Mouse (Mus musculus) heart, postnatal 25 days (tissue): Measurements from ENCODE around the gene Dcun1d1. TPM values are rescaled to one million over a fixed set of nuclear protein-coding genes. Genes with fewer than 3 reads are reported as not detected.

ENCODE experiments used
- total RNA-seq, 2 experiments: library from RNA; stranded (reverse); gene quantifications; 2 replicates each; pipeline ENCODE4 v1.2.3; 2021

The Dcun1d1 gene
- total RNA-seq, 2 experiments from 2014 or later = 55.8 to 59.2 TPM

Other genes starting within 250 kb of the Dcun1d1 start
- 10 to 100 TPM; 25.5 to 33.1 TPM for gene Atp11b, start 183.3 kb downstream of the Dcun1d1 start, total RNA-seq
- 10 to 100 TPM; 79.4 to 87.1 TPM for gene Mccc1, start 63.2 kb upstream of the Dcun1d1 start, total RNA-seq
- not detected for gene Ccdc144b, start 116.1 kb upstream of the Dcun1d1 start, total RNA-seq
- gene Acad9, start 128.5 kb upstream of the Dcun1d1 start, total RNA-seq = 10 to 100 TPM; 42.5 to 48.7 TPM
- gene D3Ertd254e, start 213.6 kb upstream of the Dcun1d1 start, total RNA-seq = 1 to 10 TPM; 3.7 TPM